Mouse (Mus musculus) gastrocnemius, postnatal 25 days (tissue): ENCODE results near the gene Nup98. TPM values are rescaled to one million over a fixed set of nuclear protein-coding genes. Genes with fewer than 3 reads are reported as not detected.
A peak's percentile ranks its signal among the peaks of the same experiment; 100 is the strongest.

Experiments used
- DNase-seq: peaks from one replicate; pipeline ENCODE4 v3.0.0; 2022
- long read RNA-seq, 2 experiments: library from polyadenylated mRNA; stranded (forward); transcript quantifications; one replicate each; pipeline ENCODE4 v2.0.0; 2021
- total RNA-seq, 2 experiments: library from RNA; stranded (reverse); gene quantifications; 1 replicate in 1 of 2; 2 replicates in 1 of 2; pipeline ENCODE4 v1.2.3; 2021

Nup98 gene
- 10 to 100 TPM; 19.9 to 22.9 TPM for total RNA-seq
- long read RNA-seq, experiment 1: 0 reads
- long read RNA-seq, experiment 2, partial matches to known transcripts: 0 of 3 reads
- long read RNA-seq, experiment 2, other reads (novel, unspliced or antisense): 0 of 3 reads

DNA sequence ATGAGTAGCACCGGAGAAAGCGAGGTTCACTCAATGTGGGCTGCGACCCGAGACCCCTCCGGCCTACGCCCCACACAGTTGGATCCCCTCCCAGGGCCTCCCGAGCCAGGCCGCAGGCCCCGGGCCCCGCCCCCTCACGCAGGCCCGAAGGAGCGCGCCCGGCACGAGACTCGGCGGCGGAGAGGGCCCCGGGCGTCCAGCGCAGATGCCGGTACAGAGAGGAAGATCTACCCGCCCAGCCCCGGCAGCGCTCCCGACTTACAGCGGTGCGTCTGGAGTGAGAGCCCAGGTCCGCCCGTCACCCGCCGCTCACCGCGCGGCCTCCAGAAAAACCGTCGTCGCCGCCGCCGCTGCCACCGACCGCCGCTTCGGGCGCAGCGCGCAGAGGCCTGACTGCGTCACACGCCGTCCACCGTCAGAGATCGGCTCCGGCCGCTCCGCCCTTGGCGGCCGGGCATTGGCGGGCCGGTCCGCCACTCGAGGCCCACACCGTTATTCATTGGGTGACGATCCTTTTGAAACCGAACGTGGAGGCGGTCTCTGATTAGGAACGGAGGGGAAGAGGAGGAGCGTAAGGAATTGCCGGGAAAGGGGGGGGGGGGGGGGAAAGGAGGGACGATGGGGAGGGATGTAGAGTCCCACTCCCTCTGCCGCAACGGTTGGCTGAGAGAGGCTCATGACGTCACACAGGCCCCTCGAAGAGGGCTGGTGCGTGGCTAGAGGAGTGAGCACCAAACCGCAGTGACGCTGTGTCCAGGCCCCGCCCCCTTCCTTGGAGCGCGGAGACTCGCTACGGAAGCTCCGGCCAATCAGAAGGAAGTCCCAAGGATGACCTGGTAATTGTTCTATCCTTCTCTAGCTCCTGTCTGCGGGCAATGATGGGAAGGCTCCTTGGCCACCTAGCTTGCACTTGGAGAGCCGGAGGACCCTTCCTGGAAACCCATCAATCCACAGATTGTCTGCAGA lies at the start of gene Nup98, which contains the start of gene Pgap2:
Nup98 (minus strand) TSS at position 421 of the 966 bp plus-strand sequence.
Pgap2 (plus strand) TSS at position 453 of the 966 bp plus-strand sequence.
- DNase-seq: peak; percentile 98

GRCm38 (mm10) chr7:102258753-102259152 lies 48.8 kb upstream of the Nup98 start:
- DNase-seq: no peak

GRCm38 (mm10) chr7:102258189-102258588 lies 48.2 kb upstream of the Nup98 start:
- peak; percentile 66 for DNase-seq

DNA sequence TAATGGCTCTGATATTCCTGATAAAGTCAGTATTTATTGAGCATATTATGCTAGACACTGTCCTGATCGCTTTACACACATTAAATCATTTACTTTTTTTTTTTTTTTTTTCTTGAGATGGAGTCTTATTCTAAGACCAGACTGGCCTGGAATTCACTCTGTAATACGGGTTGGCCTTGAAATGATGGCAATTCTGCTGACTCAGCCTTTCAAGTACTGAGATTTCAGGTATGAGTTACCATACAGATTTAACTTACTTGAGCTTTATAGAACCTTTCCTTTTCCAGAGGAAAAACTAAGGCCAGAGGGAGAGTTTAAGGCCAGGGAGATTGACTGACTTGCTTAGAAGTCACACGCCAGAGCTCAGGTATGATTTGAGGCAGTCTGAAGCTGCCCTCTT lies 46.7 kb upstream of the Nup98 start:
- no peak for DNase-seq

DNA sequence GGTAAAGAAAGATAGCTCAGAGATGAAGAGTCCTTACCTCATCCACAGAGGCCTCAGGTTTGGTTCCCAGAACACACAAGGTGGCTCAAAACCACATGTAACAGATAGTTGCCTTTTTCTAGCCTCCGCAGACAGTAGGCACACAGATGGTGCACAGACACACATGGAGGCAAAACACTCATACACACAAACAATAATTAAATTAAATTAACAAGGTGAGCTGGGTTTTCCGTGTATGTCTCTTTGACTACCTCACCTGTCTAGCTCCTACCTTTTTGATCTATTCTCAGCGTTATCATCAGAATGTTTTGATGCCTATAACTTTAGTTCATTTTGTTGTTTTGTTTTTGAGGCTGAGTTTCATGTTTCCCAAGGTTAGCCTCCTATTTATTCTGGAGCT lies 46.0 kb upstream of the Nup98 start, which contains the start of gene Rhog:
Rhog (minus strand) TSS at position 101 of the 400 bp plus-strand sequence.
- no peak for DNase-seq

- DNase-seq: no peak
These were observed 43.7 kb upstream of the Nup98 start for GRCm38 (mm10) chr7:102253631-102254030.

- DNase-seq: peak; percentile 95
These were observed 40.7 kb upstream of the Nup98 start for GRCm38 (mm10) chr7:102250631-102251214.

- DNase-seq: peak; percentile 80
These were observed 40.1 kb upstream of the Nup98 start for GRCm38 (mm10) chr7:102249896-102250630.

GRCm38 (mm10) chr7:102249531-102249895 lies 39.5 kb upstream of the Nup98 start:
- DNase-seq: peak; percentile 64

DNA sequence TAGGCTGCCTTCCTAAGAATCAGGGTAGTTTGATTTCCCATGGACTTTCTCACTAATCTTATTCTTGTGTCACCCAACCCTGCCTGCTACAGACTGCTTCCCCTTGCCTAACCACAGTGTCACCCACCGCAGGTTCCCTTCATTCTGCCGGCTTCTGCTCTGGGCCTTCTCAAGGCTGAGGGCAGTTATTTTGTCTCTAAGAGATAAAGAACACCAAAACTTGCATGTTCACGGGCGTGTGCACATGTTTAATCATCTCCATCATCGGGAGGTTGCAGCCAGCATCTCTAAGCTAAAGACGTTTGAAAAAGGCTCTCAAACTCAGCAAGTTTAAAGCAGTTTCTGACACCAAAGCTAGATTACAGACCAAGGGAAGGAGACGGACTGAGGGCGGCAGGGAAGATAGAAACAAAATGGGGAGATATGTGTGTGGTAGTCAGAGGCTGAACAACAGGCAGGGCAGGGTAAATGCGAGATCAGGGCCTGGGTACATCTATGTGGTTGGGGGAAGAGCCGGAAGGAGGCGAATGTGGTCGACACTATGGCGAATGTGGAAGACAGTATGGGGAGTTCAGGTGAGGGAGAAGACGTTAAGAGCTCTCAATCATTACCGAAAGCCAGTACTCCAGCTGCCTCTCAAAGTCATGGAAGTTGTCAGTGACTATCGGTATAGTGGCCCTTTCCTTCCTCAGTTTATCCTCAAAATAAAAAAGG lies 38.9 kb upstream of the Nup98 start:
- DNase-seq: no peak

GRCm38 (mm10) chr7:102246956-102247797 lies 37.2 kb upstream of the Nup98 start:
- DNase-seq: no peak

DNA sequence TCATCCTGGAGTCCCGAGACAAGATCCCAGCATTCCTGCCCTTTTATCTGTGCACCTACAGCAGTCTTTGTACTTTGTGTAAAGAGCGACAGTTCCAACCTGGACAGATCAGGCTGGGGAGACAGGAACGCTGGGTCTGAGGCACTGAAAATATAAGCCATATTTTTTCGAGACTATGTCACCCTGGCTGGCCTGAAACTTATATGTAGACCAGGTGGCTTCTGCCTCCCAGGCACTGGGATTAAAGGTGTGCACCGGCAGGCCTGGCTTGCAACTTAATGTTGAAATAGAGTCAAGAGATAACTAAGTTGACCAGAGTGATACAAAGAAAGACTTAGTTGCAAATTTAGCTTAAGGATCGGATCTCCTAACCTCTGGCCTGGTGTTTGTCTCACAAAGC lies 36.3 kb upstream of the Nup98 start:
- no peak for DNase-seq

DNA sequence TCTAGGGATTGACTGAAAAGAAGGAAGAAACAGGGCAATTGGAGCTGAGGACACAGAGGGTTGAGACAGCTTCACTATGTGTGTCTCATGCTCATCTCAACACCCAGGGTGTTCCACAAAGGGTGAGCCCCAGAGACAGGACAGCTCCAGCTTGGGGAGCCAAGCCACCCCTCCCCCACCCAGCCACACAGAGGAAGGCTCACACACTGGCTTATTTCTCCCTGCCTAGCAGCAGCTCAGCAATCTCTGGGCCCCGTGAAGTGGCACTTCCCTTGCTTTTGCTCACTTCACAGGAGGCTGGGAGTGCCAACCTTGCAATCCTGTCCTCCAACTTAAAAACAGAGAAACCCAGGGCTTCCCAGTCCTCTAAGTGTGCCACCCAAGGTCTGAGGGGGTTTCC lies 35.8 kb upstream of the Nup98 start:
- peak; percentile 41 for DNase-seq

DNA sequence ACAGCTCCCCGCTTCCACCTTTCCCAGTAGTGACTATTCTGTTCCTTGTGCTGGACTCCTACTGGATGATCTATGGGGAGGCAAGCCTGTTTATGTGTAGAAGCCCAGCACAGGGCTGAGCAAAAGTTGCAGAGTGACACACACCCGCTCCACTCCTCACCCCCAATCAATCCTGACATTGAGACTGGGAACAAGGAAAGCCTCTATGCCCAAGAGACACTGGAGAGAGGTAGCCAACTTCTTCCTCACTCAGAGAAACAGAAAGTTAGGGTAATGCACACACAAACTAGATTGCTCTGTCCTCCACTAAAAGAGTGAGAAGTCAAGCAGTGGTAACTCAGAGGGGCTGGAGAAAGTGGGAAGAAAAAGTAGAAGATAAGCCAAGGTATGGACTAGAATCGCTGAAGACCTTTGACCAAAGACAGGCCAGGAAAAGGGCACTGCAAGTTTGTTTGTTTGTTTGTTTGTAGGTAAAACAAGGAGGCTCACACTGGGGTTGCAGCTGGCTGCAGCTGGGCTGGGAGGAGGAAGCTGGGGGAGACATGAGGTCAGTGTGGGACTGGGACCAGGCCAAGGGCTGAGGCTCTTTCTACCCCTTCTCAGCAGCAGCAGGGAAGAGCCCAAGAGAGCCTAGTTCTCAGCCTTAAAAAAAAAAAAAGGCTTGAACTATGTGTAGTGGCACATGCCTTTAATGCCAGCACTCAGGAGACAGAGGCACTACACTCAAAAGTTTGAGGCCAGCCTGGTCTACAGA lies 35.0 kb upstream of the Nup98 start:
- peak; percentile 57 for DNase-seq

- DNase-seq: no peak
These were observed 33.9 kb upstream of the Nup98 start for GRCm38 (mm10) chr7:102243870-102244269.

- DNase-seq: no peak
These were observed 32.9 kb upstream of the Nup98 start for GRCm38 (mm10) chr7:102242917-102243316.

GRCm38 (mm10) chr7:102242371-102242770 lies 32.4 kb upstream of the Nup98 start:
- DNase-seq: no peak

- DNase-seq: no peak
These were observed 29.6 kb upstream of the Nup98 start for GRCm38 (mm10) chr7:102239591-102239990.

GRCm38 (mm10) chr7:102238686-102239286 lies 28.8 kb upstream of the Nup98 start:
- DNase-seq: no peak
